Mouse (Mus musculus) kidney, adult 2 months (tissue): ENCODE measurements around the gene Dtl.

Source experiments
- CTCF ChIP-seq: fragments of 200-500 bp; conservative IDR thresholded peaks from 2 replicates; pipeline ENCODE4 v1.5.1; 2011; ENCODE audit warnings: low read depth, mild to moderate bottlenecking, control low read depth, low read length, moderate library complexity, mixed read lengths; ENCODE audit not compliant: insufficient read depth, insufficient read length
- POLR2A ChIP-seq: fragments of 200-500 bp; IDR thresholded peaks from one replicate; pipeline ENCODE4 v1.6.1; 2011; ENCODE audit warnings: low read depth, low read length, control low read depth

- TF ChIP-seq CTCF (no peak), POLR2A (no peak)
Measured at GRCm38 (mm10) chr1:191527089-191527488, 48.3 kb downstream of the Dtl start.
